Mouse (Mus musculus): Measurements from ENCODE around the gene Mgat3. TPM values are rescaled to one million over a fixed set of nuclear protein-coding genes. Genes with fewer than 3 reads are reported as not detected.

The Mgat3 gene
- polyA plus RNA-seq, 1 experiment from 2014 or later = 10.7 TPM

DNA sequence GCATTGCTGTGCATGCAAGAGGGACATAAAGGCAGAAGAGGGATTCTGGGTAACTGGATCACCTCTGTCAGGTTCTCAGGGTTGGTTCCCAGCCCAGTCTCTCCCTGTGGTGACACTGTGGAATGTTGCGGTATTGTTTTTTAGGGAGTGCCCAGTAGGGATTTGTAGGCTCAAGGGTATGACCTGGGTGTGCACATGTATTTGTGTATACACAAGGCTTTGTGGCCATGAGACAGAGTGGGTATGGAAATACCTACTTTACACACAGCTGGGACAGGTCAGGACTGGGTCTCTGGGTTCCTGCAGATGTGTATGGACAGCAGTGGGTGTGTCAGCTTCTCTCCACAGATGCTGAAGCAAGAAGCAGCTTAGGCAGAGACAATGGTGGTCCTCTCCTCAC, 4.0 kb upstream of the Mgat3 start:
- Histone ChIP-seq H3K4me3 (no peak overlapping the region), H3K9ac (replicated peaks) (no peak overlapping the region), H3K36me3 (no peaks in the 10 kb centered on the region), H3K27me3 (no peaks in the 10 kb centered on the region), H3K27ac (replicated peaks) (no peak overlapping the region), H3K4me2 (replicated peaks) (no peak overlapping the region), H3K4me1 (peaks cover 11% of the 10 kb centered on the region), H3K9me3 (no peaks in the 10 kb centered on the region)
- no peak for ATAC-seq (replicated peaks)
- WGBS = 85% methylated on average over 1 of the region's 1 CpGs

DNA sequence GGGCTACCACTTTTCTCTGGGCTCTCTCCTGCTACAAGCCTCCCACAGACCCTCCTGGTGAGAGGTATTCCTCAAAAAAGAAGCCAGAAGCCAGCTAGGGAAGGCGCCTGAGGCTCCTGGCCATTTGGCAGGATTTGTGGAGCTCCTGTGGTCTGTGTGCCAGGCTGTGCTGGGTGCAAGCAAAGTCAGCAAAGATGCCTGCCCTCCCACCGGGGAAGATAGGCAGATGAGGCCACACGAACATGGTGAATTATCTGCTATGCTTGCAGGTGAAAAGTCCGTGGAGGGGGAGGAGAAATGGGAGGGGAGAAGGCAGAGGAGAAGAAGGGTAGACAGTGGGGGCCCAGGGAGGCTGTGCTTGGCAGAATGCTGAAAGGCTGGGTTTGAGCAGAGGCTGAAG, 3.2 kb upstream of the Mgat3 start:
- Histone ChIP-seq H3K36me3 (no peaks in the 10 kb centered on the region), H3K9me3 (no peaks in the 10 kb centered on the region), H3K4me1 (peaks cover 20% of the 10 kb centered on the region), H3K4me2 (replicated peaks) (no peak overlapping the region), H3K27me3 (no peaks in the 10 kb centered on the region), H3K27ac (replicated peaks) (no peak overlapping the region), H3K4me3 (no peak overlapping the region), H3K9ac (replicated peaks) (no peak overlapping the region)
- 53% methylated on average over 4 of the region's 4 CpGs for WGBS
- ATAC-seq (replicated peaks) = no peak

DNA sequence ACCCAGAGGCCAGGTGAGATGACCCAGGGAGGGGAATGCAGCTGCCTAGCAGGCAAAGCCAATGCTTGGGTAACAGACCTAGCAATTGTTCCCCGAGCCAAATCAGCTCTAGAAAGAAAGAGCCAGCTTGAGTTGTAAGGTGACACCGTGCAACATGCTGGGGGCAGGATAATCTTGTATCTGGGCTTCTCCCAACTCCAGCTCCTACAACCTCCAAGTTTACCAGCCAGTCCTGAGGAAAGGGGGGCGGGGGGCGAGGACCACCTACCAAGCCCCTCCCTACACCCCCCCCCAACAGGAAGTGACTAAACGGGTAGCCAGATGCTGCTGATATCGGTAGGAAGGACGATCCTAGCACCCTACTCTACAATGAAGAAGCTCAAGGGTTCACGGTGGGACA, 2.2 kb upstream of the Mgat3 start:
- H3K4me2 ChIP-seq (replicated peaks) = no peak overlapping the region
- H3K9ac ChIP-seq (replicated peaks) = no peak overlapping the region
- H3K4me3 ChIP-seq = no peak overlapping the region
- no peak overlapping the region for H3K27ac ChIP-seq (replicated peaks)
- no peaks in the 10 kb centered on the region for H3K36me3 ChIP-seq
- H3K27me3 ChIP-seq = no peaks in the 10 kb centered on the region
- peaks cover 29% of the 10 kb centered on the region for H3K4me1 ChIP-seq
- no peaks in the 10 kb centered on the region for H3K9me3 ChIP-seq
- 11% methylated on average over 8 of the region's 8 CpGs for WGBS
- no peak for ATAC-seq (replicated peaks)

DNA sequence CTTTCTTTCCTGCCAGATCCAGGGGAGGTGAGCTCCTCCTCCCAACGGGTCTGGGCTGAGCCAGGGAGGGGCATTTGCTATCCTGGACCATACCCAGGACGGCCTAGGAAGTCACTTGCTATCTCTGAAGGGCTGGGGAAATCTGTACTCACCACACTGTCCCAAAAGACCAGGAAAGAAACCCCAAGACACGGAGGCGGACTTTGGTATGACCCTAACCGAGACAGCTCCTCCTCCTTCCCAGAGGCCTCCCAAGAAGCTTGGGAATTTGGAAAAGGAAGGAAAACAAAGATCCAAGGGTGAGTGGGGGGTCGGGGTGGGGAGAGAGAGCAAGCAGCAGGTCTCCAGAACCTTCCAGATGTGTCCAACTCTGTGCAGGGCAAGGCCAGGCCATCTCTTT, 1.7 kb upstream of the Mgat3 start:
- no peak overlapping the region for H3K9ac ChIP-seq (replicated peaks)
- H3K27me3 ChIP-seq = no peaks in the 10 kb centered on the region
- H3K27ac ChIP-seq (replicated peaks) = no peak overlapping the region
- H3K9me3 ChIP-seq = no peaks in the 10 kb centered on the region
- no peak for ATAC-seq (replicated peaks)
- H3K4me3 ChIP-seq = no peak overlapping the region
- no peak overlapping the region for H3K4me2 ChIP-seq (replicated peaks)
- WGBS = 28% methylated on average over 6 of the region's 6 CpGs
- H3K4me1 ChIP-seq = peaks cover 30% of the 10 kb centered on the region
- H3K36me3 ChIP-seq = no peaks in the 10 kb centered on the region

DNA sequence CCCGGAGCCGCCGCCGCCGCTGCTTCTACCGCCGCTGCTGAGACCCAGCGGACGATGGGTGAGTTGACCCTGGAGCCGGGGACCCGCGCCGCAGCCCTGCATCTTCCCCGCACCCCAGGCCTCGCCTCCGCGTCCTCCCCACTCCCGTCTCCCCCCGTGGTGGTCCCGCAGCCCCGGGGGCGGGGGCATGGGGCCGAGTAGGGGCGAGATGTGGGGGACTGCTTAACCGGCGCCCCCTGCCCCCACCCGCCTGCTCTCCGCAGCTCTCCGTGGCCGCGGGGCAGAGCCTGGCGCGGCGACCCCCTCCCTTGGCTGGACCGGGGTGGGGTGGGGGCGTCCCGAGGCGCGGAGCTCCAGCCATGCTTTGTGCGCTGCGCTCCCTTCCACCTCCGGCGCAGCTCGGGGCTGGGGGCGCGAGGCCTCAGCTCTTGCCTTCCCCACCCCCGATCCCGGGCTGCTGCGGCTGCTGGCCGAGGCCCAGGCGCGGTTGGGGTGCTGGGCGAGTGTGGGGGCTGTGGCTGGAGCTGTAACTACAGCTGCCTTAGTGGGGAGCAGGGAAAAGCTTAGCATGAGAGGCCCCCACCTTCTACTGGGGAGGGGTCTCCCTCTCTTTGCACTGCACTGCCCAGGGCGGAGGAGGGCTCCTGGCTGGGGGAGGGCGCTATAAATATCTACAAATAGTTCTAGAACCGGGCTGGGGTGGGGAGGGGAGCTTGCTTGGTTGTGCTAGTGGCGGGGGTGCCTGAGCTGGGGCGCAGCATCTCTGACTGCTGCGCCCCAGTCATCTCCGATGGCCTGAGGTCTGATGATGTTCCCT, 468 bp downstream of the Mgat3 start:
- Histone ChIP-seq H3K9ac (replicated peaks) (peak overlapping the region; percentile 99), H3K4me2 (replicated peaks) (peak overlapping the region; percentile 85), H3K36me3 (no peaks in the 10 kb centered on the region), H3K9me3 (no peaks in the 10 kb centered on the region), H3K27me3 (no peaks in the 10 kb centered on the region), H3K27ac (replicated peaks) (peak overlapping the region; percentile 93), H3K4me3 (peak overlapping the region; percentile 79), H3K4me1 (peaks cover 33% of the 10 kb centered on the region)
- ATAC-seq (replicated peaks) = peak; percentile 72
- WGBS = under 1% methylated on average over 55 of the region's 60 CpGs

DNA sequence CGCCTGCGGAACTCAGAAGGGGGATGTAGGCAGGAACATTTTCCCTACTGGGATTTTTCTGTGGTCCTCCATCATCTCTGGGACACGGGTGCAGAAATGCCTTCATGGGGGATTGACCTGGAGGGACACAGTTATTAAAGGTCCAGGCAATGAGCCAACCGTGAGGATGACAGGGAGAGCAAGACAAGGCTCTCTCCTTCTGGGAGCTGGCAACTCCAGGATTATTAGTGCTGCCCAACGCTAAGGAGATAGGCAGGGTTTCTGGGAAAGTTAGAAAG, 1.0 kb downstream of the Mgat3 start:
- 0% methylated on average over 5 of the region's 5 CpGs for WGBS
- no peaks in the 10 kb centered on the region for H3K9me3 ChIP-seq
- peak overlapping the region; percentile 85 for H3K4me2 ChIP-seq (replicated peaks)
- H3K27me3 ChIP-seq = no peaks in the 10 kb centered on the region
- H3K27ac ChIP-seq (replicated peaks) = peak overlapping the region; percentile 93
- peaks cover 33% of the 10 kb centered on the region for H3K4me1 ChIP-seq
- peak overlapping the region; percentile 79 for H3K4me3 ChIP-seq
- peak overlapping the region; percentile 99 for H3K9ac ChIP-seq (replicated peaks)
- H3K36me3 ChIP-seq = no peaks in the 10 kb centered on the region
- ATAC-seq (replicated peaks) = no peak

DNA sequence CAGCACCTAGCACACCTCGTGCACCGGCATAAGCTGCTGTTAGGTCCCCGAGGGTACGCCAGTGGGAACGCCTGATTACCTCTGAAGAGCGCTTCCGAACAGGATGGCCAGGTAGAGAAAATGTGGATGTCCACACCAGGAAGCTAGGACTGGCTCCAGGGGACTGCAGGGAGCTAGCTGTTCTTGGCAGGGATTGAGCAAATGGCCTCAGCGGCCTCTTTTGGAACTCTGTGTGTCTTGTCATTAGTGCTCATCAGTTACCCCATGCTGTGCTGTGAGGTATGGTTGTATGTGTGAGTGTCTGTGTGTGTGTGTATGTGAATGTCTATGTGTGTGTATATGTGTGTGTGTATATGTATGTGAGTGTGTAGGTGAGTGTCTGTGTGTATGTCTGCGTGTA, 1.8 kb downstream of the Mgat3 start:
- ATAC-seq (replicated peaks) = no peak
- Histone ChIP-seq H3K27me3 (no peaks in the 10 kb centered on the region), H3K4me3 (peak overlapping the region; percentile 79), H3K4me1 (peaks cover 33% of the 10 kb centered on the region), H3K9me3 (no peaks in the 10 kb centered on the region), H3K4me2 (replicated peaks) (peak overlapping the region; percentile 85), H3K27ac (replicated peaks) (no peak overlapping the region), H3K36me3 (no peaks in the 10 kb centered on the region), H3K9ac (replicated peaks) (no peak overlapping the region)
- WGBS = 72% methylated on average over 9 of the region's 9 CpGs

DNA sequence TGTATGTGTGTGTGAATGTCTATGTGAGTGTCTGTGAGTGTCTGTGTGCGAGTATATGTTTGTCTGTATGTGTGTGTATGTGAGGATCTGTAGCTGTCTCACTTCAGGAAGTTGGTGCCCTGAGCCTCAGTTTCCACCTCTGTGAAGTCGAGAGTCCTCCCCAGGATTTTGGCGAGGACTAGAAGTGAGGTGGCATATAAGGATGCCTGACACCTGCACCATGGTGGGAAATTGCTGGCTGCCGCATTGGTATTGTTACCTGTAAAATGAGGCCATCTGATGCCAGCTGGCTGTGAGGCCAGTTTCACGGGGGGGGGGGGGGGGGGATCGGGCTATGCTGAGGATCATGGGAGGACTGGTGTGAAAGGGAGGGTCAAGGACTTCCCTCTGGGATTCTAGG, 2.2 kb downstream of the Mgat3 start:
- WGBS = 61% methylated on average over 6 of the region's 6 CpGs
- no peak overlapping the region for H3K4me3 ChIP-seq
- peaks cover 33% of the 10 kb centered on the region for H3K4me1 ChIP-seq

DNA sequence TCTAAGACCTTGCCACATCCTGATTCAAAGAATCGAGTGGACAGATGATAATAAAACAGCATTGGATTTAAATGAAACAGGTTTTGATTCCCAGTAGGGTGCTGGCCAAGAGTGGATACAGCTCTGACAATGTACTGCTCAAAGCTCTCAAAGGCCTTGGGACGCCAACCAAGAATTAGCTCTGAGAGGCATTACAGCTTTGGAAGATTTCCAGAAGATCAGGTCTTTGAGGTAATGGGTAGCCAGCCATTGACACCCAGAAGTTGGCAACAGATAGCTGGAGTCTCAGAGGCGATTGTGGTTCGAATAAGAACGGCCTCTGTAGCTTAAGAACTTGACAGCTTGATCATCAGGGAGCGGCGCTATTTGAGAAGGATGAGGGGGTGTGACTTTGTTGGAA, 8.0 kb downstream of the Mgat3 start:
- H3K9me3 ChIP-seq = no peaks in the 10 kb centered on the region
- H3K27ac ChIP-seq (replicated peaks) = no peak overlapping the region
- WGBS = 72% methylated on average over 7 of the region's 7 CpGs
- H3K4me1 ChIP-seq = 0 out of 2 replicates have a peak, but pooled peaks cover 4% of the 10 kb centered on the region
- H3K27me3 ChIP-seq = no peaks in the 10 kb centered on the region
- H3K4me3 ChIP-seq = no peak overlapping the region
- ATAC-seq (replicated peaks) = no peak
- no peak overlapping the region for H3K9ac ChIP-seq (replicated peaks)
- H3K4me2 ChIP-seq (replicated peaks) = no peak overlapping the region
- H3K36me3 ChIP-seq = no peaks in the 10 kb centered on the region

More for the DNA sequence above, 2.2 kb downstream of the Mgat3 start:
- peak overlapping the region; percentile 85 for H3K4me2 ChIP-seq (replicated peaks)
- ATAC-seq (replicated peaks) = no peak
- H3K36me3 ChIP-seq = no peaks in the 10 kb centered on the region
- H3K9ac ChIP-seq (replicated peaks) = no peak overlapping the region
- H3K9me3 ChIP-seq = no peaks in the 10 kb centered on the region
- H3K27ac ChIP-seq (replicated peaks) = no peak overlapping the region
- H3K27me3 ChIP-seq = no peaks in the 10 kb centered on the region

DNA sequence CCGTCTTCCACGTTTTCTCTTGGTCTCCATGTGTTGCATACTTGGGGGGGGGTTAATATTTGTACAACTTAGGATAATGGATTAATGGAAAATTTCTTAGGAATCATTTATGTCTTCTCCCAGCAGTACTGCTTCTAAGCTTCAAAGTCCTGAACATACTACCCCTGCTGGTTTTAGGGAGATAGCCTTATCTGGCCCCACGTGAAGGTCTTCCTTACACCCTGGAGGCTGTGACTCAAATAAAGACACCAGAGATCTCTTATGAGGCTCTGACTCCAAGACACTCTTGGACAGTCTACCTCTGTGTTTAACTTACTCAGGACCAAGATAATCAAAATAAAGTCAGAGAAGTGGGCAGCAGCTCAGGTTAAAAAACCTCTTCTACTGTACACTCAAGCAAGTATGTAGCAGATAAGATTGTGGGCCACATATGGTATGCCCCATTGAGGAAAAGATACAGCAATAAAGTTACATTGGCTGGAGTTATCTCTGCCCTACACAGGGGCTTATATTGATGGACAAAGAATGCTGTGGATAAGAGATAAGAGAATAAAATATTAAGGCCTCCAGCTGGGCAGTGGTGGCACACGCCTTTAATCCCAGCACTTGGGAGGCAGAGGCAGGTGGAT, 8.7 kb downstream of the Mgat3 start:
- Histone ChIP-seq H3K36me3 (no peaks in the 10 kb centered on the region), H3K4me2 (replicated peaks) (no peak overlapping the region), H3K27me3 (no peaks in the 10 kb centered on the region), H3K4me3 (no peak overlapping the region), H3K9ac (replicated peaks) (no peak overlapping the region), H3K27ac (replicated peaks) (no peak overlapping the region), H3K9me3 (no peaks in the 10 kb centered on the region), H3K4me1 (no peaks in the 10 kb centered on the region)
- 95% methylated on average over 4 of the region's 4 CpGs for WGBS
- ATAC-seq (replicated peaks) = no peak

DNA sequence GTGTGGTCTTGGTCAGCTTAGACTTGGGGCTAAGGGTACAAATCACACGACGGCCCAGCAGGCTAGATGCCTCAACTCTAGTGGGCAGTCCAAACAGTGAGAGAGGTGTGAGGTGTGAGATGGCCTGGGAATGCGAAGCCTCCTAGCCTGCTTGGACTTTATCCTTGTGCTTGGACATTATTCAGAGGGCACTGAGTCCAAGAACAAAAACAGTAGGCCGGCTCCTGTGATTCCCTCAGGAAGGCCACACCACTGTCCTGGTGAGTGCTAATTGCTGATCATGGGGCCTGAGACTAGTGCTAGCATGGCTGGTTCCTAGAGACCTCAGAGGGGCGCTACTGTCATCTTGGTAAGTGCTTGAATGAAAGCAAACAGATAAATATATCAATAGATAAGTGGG, 15.4 kb downstream of the Mgat3 start:
- Histone ChIP-seq H3K4me3 (no peak overlapping the region), H3K9ac (replicated peaks) (no peak overlapping the region), H3K27me3 (no peaks in the 10 kb centered on the region), H3K9me3 (no peaks in the 10 kb centered on the region), H3K4me1 (no peaks in the 10 kb centered on the region), H3K4me2 (replicated peaks) (no peak overlapping the region), H3K36me3 (no peaks in the 10 kb centered on the region), H3K27ac (replicated peaks) (no peak overlapping the region)
- WGBS = 88% methylated on average over 5 of the region's 5 CpGs
- ATAC-seq (replicated peaks) = no peak

DNA sequence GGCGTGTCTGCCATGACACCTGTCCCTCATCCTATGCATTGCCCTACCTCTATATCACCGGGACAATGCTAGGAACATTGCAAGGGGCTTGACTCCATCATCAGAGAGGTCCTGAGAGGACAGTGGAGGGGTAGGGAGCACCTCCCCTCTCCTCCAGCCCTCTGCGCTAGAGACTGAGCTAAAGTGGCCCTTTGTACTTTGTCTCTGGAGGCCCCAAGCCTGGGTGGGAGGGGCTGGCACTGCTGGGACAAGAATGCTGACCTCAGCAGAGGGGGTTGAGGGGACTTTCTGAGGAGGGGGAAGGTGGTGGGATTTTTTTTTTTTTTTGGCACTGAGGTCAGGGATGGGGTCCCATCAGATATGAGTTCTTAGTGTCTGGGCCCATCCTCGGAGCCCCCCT, 16.6 kb downstream of the Mgat3 start:
- Histone ChIP-seq H3K4me2 (replicated peaks) (no peak overlapping the region), H3K27ac (replicated peaks) (no peak overlapping the region), H3K9ac (replicated peaks) (no peak overlapping the region), H3K9me3 (no peaks in the 10 kb centered on the region), H3K4me1 (no peaks in the 10 kb centered on the region), H3K27me3 (no peaks in the 10 kb centered on the region), H3K36me3 (no peaks in the 10 kb centered on the region), H3K4me3 (no peak overlapping the region)
- no peak for ATAC-seq (replicated peaks)
- WGBS = 64% methylated on average over 4 of the region's 4 CpGs

Data from forebrain, embryonic 15.5 days (tissue).